Mouse (Mus musculus) olfactory bulb, adult 2 months (tissue): ENCODE results near the gene Anks1.

Experiments used
- CTCF ChIP-seq: fragments of 200-500 bp; IDR thresholded peaks from 2 replicates; pipeline ENCODE4 v1.5.1; 2012; ENCODE audit warnings: low read depth, mild to moderate bottlenecking, low read length, moderate library complexity; ENCODE audit not compliant: insufficient read depth
- POLR2A ChIP-seq: fragments of 200-500 bp; IDR thresholded peaks from 2 replicates; pipeline ENCODE4 v1.6.1; 2012; ENCODE audit warnings: mild to moderate bottlenecking, low read depth, low read length, moderate library complexity; ENCODE audit not compliant: insufficient read depth

DNA sequence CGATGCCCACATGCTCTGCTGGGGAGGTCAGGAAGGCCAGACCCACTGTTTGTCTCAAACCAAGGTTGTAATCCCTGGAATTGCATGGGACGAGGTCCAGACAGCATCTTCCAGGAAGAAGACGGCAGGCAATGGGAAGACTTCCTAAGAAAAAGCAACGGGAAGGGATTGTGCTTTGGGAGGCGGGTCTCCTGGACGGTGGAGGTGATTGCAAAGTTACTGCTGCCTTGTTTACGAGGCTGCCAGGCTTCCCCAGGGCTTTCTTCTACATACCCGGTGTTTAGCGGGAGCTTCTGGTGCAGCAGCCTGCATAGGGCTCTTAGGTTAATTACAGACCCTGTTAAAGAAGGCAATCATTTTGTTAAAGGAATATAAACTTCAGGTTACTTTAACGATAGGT, 119.1 kb downstream of the Anks1 start:
- no peak for TF ChIP-seq CTCF
- no peak for TF ChIP-seq POLR2A
